Mouse (Mus musculus) ES-E14 (cell line): Measurements from ENCODE around the gene Fetub.

Source experiments
- HCFC1 ChIP-seq: IDR thresholded peaks from 2 replicates; pipeline ENCODE4 v1.6.1; 2012; ENCODE audit warnings: low read length, inconsistent platforms, borderline replicate concordance; ENCODE audit not compliant: insufficient read depth
- ZC3H11A ChIP-seq: IDR thresholded peaks from 2 replicates; pipeline ENCODE4 v1.6.1; 2012; ENCODE audit warnings: low read depth, mild to moderate bottlenecking, inconsistent platforms, low read length, borderline replicate concordance
- ZNF384 ChIP-seq: IDR thresholded peaks from 2 replicates; pipeline ENCODE4 v1.6.1; 2012; ENCODE audit warnings: low read depth, low read length, inconsistent platforms

DNA sequence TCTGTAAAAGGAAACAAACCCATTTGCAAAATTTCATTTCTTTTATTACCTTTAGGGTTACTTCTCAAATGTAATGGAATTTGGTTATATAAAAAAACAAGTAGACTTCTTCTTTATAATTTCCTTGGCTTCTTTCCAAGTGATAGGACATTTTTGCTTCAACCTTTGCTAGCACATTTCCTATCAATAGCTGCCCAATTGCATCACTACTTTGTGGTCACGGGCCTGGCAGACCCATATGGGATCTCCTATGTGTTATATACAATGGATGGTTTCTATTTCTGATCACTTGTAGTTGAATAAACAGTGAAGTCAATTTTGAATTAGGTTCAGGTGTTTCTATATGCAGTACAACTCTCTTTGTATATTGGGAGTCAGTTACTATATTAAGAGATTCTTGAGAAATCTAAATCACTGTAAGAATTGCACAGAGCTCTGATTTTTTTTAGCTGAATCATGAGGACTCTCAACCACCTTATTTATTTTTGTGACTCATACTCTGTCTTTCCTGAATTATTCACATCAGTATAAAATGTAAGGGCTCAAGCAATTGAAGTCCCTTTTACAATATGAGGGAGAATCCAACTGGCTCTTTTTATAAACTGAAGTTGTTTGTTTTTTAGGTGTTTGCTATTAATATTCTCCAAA lies 49.4 kb downstream of the Fetub start:
- TF ChIP-seq ZNF384 (no peak), ZC3H11A (no peak), HCFC1 (no peak)
